Mouse (Mus musculus): ENCODE data around the gene Wnt9b. TPM values are rescaled to one million over a fixed set of nuclear protein-coding genes. Genes with fewer than 3 reads are reported as not detected.

The Wnt9b gene
- polyA plus RNA-seq, 1 experiment from 2014 or later = 0.95 TPM

- 78% methylated on average over 19 of the region's 19 CpGs for WGBS
- DNase-seq (ENCODE audit: low spot score) (no peak), ATAC-seq (ENCODE audit: insufficient read depth, low FRiP score, low TSS enrichment) (no peak)
- Histone ChIP-seq H3K27ac (ENCODE audit: low read depth, low read length) (no peak overlapping the region), H3K9ac (ENCODE audit: low read length) (no peak overlapping the region), H3K4me3 (ENCODE audit: low read depth, low read length) (no peak overlapping the region), H3K4me1 (ENCODE audit: control insufficient read depth, insufficient read depth, low read length) (no peaks in the 10 kb centered on the region), H3K36me3 (ENCODE audit: control insufficient read depth, insufficient read depth, low read length) (no peaks in the 10 kb centered on the region), H3K4me2 (ENCODE audit: low read depth) (no peak overlapping the region), H3K27me3 (ENCODE audit: control insufficient read depth, insufficient read depth, low read length) (0 out of 2 replicates have a peak, but pooled peaks cover 4% of the 10 kb centered on the region), H3K9me3 (ENCODE audit: control insufficient read depth, low read length) (no peaks in the 10 kb centered on the region)
Measured at GRCm38 (mm10) chr11:103735046-103735781, 14.4 kb downstream of the Wnt9b start.

DNA sequence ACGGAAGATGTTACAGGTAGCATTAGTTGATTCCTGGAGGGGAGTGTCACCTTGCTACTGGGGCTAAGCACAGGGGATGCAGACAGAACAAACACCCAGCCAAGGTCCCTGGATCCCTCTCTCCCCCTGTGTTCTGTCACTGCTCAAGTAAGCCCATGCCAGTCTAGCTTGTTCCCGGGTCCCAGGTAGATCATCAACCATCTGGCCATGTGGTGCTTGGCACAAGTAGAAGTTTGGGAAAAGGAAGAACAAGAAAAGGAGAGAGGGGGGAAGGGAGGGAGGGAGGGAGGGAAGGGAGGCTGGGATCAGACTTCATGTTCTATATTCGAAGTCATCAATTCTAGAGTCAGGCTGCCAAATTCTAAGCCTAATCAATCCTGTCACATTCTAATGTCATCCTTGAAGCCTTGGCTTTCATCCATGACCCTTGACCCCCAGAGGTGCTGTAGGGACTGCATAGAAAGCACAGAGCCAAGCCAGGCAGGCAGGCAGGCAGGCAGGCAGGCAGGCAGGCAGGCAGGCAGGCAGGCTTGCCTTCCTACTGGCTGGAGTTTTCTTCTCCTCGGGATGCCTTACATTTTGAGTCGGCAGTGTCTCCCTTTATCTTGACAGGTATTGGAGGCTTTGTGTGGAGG lies 15.1 kb downstream of the Wnt9b start:
- Histone ChIP-seq H3K4me1 (ENCODE audit: control insufficient read depth, insufficient read depth, low read length) (no peaks in the 10 kb centered on the region), H3K36me3 (ENCODE audit: control insufficient read depth, insufficient read depth, low read length) (no peaks in the 10 kb centered on the region), H3K4me3 (ENCODE audit: low read depth, low read length) (no peak overlapping the region), H3K9ac (ENCODE audit: low read length) (no peak overlapping the region), H3K27ac (ENCODE audit: low read depth, low read length) (no peak overlapping the region), H3K9me3 (ENCODE audit: control insufficient read depth, low read length) (no peaks in the 10 kb centered on the region), H3K27me3 (ENCODE audit: control insufficient read depth, insufficient read depth, low read length) (0 out of 2 replicates have a peak, but pooled peaks cover 4% of the 10 kb centered on the region), H3K4me2 (ENCODE audit: low read depth) (no peak overlapping the region)
- ATAC-seq (ENCODE audit: insufficient read depth, low FRiP score, low TSS enrichment) = no peak
- 70% methylated on average over 5 of the region's 5 CpGs for WGBS
- DNase-seq (ENCODE audit: low spot score) = no peak

DNA sequence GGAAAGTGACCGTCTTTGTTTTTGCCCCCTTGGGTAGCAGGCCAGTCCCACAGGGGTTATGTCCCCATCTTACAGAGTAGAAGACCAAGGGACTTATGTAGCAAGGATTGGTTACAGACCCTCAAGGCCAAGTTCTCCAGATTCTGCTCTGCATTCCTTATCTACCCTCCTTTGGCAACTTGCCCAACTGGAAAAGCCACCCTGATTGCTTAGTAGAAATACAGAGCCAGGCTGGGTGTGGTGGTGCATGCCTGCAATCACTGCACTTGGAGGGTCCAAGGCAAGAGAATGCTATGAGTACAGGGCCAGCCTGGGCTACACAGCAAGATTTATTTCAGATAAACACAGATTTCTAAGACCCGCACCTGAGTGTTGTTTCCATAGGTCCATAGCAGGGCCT lies 15.7 kb downstream of the Wnt9b start:
- DNase-seq (ENCODE audit: low spot score) (no peak), ATAC-seq (ENCODE audit: insufficient read depth, low FRiP score, low TSS enrichment) (no peak)
- Histone ChIP-seq H3K9me3 (ENCODE audit: control insufficient read depth, low read length) (no peaks in the 10 kb centered on the region), H3K4me3 (ENCODE audit: low read depth, low read length) (no peak overlapping the region), H3K36me3 (ENCODE audit: control insufficient read depth, insufficient read depth, low read length) (no peaks in the 10 kb centered on the region), H3K4me1 (ENCODE audit: control insufficient read depth, insufficient read depth, low read length) (no peaks in the 10 kb centered on the region), H3K27ac (ENCODE audit: low read depth, low read length) (no peak overlapping the region), H3K27me3 (ENCODE audit: control insufficient read depth, insufficient read depth, low read length) (0 out of 2 replicates have a peak, but pooled peaks cover 4% of the 10 kb centered on the region), H3K9ac (ENCODE audit: low read length) (no peak overlapping the region), H3K4me2 (ENCODE audit: low read depth) (no peak overlapping the region)
- 90% methylated on average over 2 of the region's 2 CpGs for WGBS

DNA sequence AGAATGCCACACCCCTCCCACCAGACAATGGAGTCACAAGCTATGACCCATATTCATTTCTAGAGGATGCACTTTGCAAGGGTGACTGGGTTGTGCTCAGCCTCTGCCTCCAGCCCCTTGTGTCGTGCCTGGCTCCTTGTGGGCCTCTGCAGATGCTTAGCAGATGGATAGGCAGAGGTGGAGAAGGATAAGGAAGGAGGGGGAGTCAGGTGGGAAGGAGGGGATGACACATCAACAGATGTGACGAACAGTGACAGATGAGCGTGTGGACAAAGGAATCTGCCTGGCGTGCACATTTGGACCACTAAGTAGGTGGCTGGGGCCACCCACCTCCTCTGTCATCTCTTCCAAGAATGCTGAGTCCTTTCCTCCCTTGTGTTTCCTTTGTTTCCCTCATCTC lies 16.6 kb downstream of the Wnt9b start:
- no peak overlapping the region for H3K4me3 ChIP-seq (ENCODE audit: low read depth, low read length)
- 71% methylated on average over 4 of the region's 4 CpGs for WGBS
- H3K4me1 ChIP-seq (ENCODE audit: control insufficient read depth, insufficient read depth, low read length) = no peaks in the 10 kb centered on the region
- no peaks in the 10 kb centered on the region for H3K9me3 ChIP-seq (ENCODE audit: control insufficient read depth, low read length)
- DNase-seq (ENCODE audit: low spot score) = no peak
- H3K9ac ChIP-seq (ENCODE audit: low read length) = no peak overlapping the region
- H3K27ac ChIP-seq (ENCODE audit: low read depth, low read length) = no peak overlapping the region
- H3K4me2 ChIP-seq (ENCODE audit: low read depth) = no peak overlapping the region
- no peaks in the 10 kb centered on the region for H3K36me3 ChIP-seq (ENCODE audit: control insufficient read depth, insufficient read depth, low read length)
- H3K27me3 ChIP-seq (ENCODE audit: control insufficient read depth, insufficient read depth, low read length) = 0 out of 2 replicates have a peak, but pooled peaks cover 4% of the 10 kb centered on the region
- no peak for ATAC-seq (ENCODE audit: insufficient read depth, low FRiP score, low TSS enrichment)

GRCm38 (mm10) chr11:103732306-103732705 lies 17.3 kb downstream of the Wnt9b start:
- H3K4me1 ChIP-seq (ENCODE audit: control insufficient read depth, insufficient read depth, low read length) = no peaks in the 10 kb centered on the region
- 0 out of 2 replicates have a peak, but pooled peaks cover 4% of the 10 kb centered on the region for H3K27me3 ChIP-seq (ENCODE audit: control insufficient read depth, insufficient read depth, low read length)
- no peak overlapping the region for H3K4me3 ChIP-seq (ENCODE audit: low read depth, low read length)
- no peak overlapping the region for H3K27ac ChIP-seq (ENCODE audit: low read depth, low read length)
- no peaks in the 10 kb centered on the region for H3K36me3 ChIP-seq (ENCODE audit: control insufficient read depth, insufficient read depth, low read length)
- H3K4me2 ChIP-seq (ENCODE audit: low read depth) = no peak overlapping the region
- H3K9ac ChIP-seq (ENCODE audit: low read length) = no peak overlapping the region
- no peaks in the 10 kb centered on the region for H3K9me3 ChIP-seq (ENCODE audit: control insufficient read depth, low read length)
- 88% methylated on average over 7 of the region's 7 CpGs for WGBS
- DNase-seq (ENCODE audit: low spot score) (no peak), ATAC-seq (ENCODE audit: insufficient read depth, low FRiP score, low TSS enrichment) (no peak)

DNA sequence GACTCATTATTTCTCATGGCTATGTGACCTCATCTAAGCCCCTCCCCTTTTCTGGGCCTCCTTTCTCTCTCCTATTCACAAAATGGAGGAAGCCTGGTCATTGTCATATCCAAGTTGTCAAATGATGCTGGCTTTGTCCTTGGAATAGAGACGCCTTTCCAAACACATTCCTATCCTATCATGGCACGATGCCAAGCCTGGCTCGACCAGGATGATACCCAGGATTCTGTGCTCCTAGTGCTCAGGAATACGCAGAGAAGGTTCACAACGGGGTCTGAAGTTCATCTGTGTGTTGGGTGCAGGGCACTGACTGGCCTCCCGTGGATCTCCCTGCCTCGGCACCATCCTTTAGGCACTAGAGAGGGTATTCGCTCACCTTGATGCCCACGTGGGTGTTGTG lies 18.0 kb downstream of the Wnt9b start:
- H3K27me3 ChIP-seq (ENCODE audit: control insufficient read depth, insufficient read depth, low read length) = 0 out of 2 replicates have a peak, but pooled peaks cover 4% of the 10 kb centered on the region
- WGBS = 92% methylated on average over 9 of the region's 9 CpGs
- H3K4me1 ChIP-seq (ENCODE audit: control insufficient read depth, insufficient read depth, low read length) = no peaks in the 10 kb centered on the region

GRCm38 (mm10) chr11:103729282-103729985 lies 20.2 kb downstream of the Wnt9b start:
- 0 out of 2 replicates have a peak, but pooled peaks cover 4% of the 10 kb centered on the region for H3K27me3 ChIP-seq (ENCODE audit: control insufficient read depth, insufficient read depth, low read length)
- H3K4me1 ChIP-seq (ENCODE audit: control insufficient read depth, insufficient read depth, low read length) = no peaks in the 10 kb centered on the region
- no peak for DNase-seq (ENCODE audit: low spot score)
- no peak overlapping the region for H3K4me3 ChIP-seq (ENCODE audit: low read depth, low read length)
- no peaks in the 10 kb centered on the region for H3K9me3 ChIP-seq (ENCODE audit: control insufficient read depth, low read length)
- H3K4me2 ChIP-seq (ENCODE audit: low read depth) = no peak overlapping the region
- 74% methylated on average over 9 of the region's 9 CpGs for WGBS
- no peak for ATAC-seq (ENCODE audit: insufficient read depth, low FRiP score, low TSS enrichment)
- no peaks in the 10 kb centered on the region for H3K36me3 ChIP-seq (ENCODE audit: control insufficient read depth, insufficient read depth, low read length)
- H3K9ac ChIP-seq (ENCODE audit: low read length) = no peak overlapping the region
- H3K27ac ChIP-seq (ENCODE audit: low read depth, low read length) = no peak overlapping the region

More for the DNA sequence above, 18.0 kb downstream of the Wnt9b start:
- no peaks in the 10 kb centered on the region for H3K9me3 ChIP-seq (ENCODE audit: control insufficient read depth, low read length)
- no peak overlapping the region for H3K9ac ChIP-seq (ENCODE audit: low read length)
- no peak overlapping the region for H3K4me2 ChIP-seq (ENCODE audit: low read depth)
- no peak overlapping the region for H3K27ac ChIP-seq (ENCODE audit: low read depth, low read length)
- DNase-seq (ENCODE audit: low spot score) (no peak), ATAC-seq (ENCODE audit: insufficient read depth, low FRiP score, low TSS enrichment) (no peak)
- no peaks in the 10 kb centered on the region for H3K36me3 ChIP-seq (ENCODE audit: control insufficient read depth, insufficient read depth, low read length)
- no peak overlapping the region for H3K4me3 ChIP-seq (ENCODE audit: low read depth, low read length)

GRCm38 (mm10) chr11:103724331-103724771 lies 25.3 kb downstream of the Wnt9b start:
- Histone ChIP-seq H3K9ac (ENCODE audit: low read length) (no peak overlapping the region), H3K36me3 (ENCODE audit: control insufficient read depth, insufficient read depth, low read length) (no peaks in the 10 kb centered on the region), H3K4me2 (ENCODE audit: low read depth) (no peak overlapping the region), H3K9me3 (ENCODE audit: control insufficient read depth, low read length) (no peaks in the 10 kb centered on the region), H3K27ac (ENCODE audit: low read depth, low read length) (no peak overlapping the region), H3K4me3 (ENCODE audit: low read depth, low read length) (no peak overlapping the region), H3K27me3 (ENCODE audit: control insufficient read depth, insufficient read depth, low read length) (no peaks in the 10 kb centered on the region), H3K4me1 (ENCODE audit: control insufficient read depth, insufficient read depth, low read length) (no peaks in the 10 kb centered on the region)
- DNase-seq (ENCODE audit: low spot score) (no peak), ATAC-seq (ENCODE audit: insufficient read depth, low FRiP score, low TSS enrichment) (no peak)
- 70% methylated on average over 11 of the region's 11 CpGs for WGBS
